In genomic region chr3:69859858-69860588, GRCm38 (mm10) we compare ENCODE assay signal across 8 mouse cellular contexts. TPM values are rescaled to one million over a fixed set of nuclear protein-coding genes. Genes with fewer than 3 reads are reported as not detected.
DNase-seq lines count a peak whose midpoint lies in the region; ATAC-seq and TF ChIP-seq lines count a peak whose summit lies in the region.

Gene Sptssb, minus strand, starts transcription at chr3:69859940.

- H3K9ac ChIP-seq in forebrain, embryonic 14.5 days (ENCODE audit: low read length) = peak within 1 kb of the TSS; percentile 64
- H3K9ac ChIP-seq in kidney, embryonic 16.5 days (replicated peaks; ENCODE audit: low read length) = peak within 1 kb of the TSS; percentile 52
- H3K9ac ChIP-seq in liver, embryonic 14.5 days (replicated peaks) = no peak within 1 kb of the TSS
- H3K9ac ChIP-seq in neural tube, embryonic 14.5 days (replicated peaks; ENCODE audit: low read depth, low read length) = peak within 1 kb of the TSS; percentile 54; the same call in 1 of the 2 replicates

- no peaks in the 10 kb centered on the region for H3K9me3 ChIP-seq in forebrain, embryonic 14.5 days (replicated peaks; ENCODE audit: control insufficient read depth, low read length)
- no peaks in the 10 kb centered on the region for H3K9me3 ChIP-seq in kidney, embryonic 16.5 days (ENCODE audit: low read length)
- H3K9me3 ChIP-seq in liver, embryonic 14.5 days (ENCODE audit: control insufficient read depth, low read length) = no peaks in the 10 kb centered on the region
- no peaks in the 10 kb centered on the region for H3K9me3 ChIP-seq in neural tube, embryonic 14.5 days (ENCODE audit: control insufficient read depth, low read length)

- ATAC-seq in cerebellum, adult (ENCODE audit: insufficient number of reproducible peaks, low FRiP score, low TSS enrichment) = peak; percentile 76
- ATAC-seq in forebrain, embryonic 14.5 days = peak; percentile 56
- peak; percentile 82 for ATAC-seq in kidney, embryonic 16.5 days (ENCODE audit: low FRiP score, low TSS enrichment)
- ATAC-seq in liver, embryonic 14.5 days (ENCODE audit: insufficient read depth) = peak; percentile 64; the same call in 1 of the 2 replicates
- peak; percentile 62 for ATAC-seq in neural tube, embryonic 14.5 days (ENCODE audit: low read depth)

- H3K4me3 ChIP-seq in forebrain, embryonic 14.5 days (ENCODE audit: low read depth, low read length) = peak within 1 kb of the TSS; percentile 51
- peak within 1 kb of the TSS; percentile 50 for H3K4me3 ChIP-seq in kidney, embryonic 16.5 days (ENCODE audit: low read length)
- H3K4me3 ChIP-seq in liver, embryonic 14.5 days (ENCODE audit: insufficient read depth in 1 of 2, low read depth in 2 of 2, low read length in 2 of 2) = peak within 1 kb of the TSS; percentile 34 to 49
- H3K4me3 ChIP-seq in neural tube, embryonic 14.5 days (ENCODE audit: low read depth, low read length) = peak within 1 kb of the TSS; percentile 53

- H3K36me3 ChIP-seq in forebrain, embryonic 14.5 days (ENCODE audit: control insufficient read depth, insufficient read depth, low read length) = no peaks in the 10 kb centered on the region
- no peaks in the 10 kb centered on the region for H3K36me3 ChIP-seq in kidney, embryonic 16.5 days (ENCODE audit: insufficient read depth, low read length)
- no peaks in the 10 kb centered on the region for H3K36me3 ChIP-seq in liver, embryonic 14.5 days (replicated peaks; ENCODE audit: control insufficient read depth, insufficient read depth, low read depth)
- H3K36me3 ChIP-seq in neural tube, embryonic 14.5 days (ENCODE audit: control insufficient read depth, insufficient read depth, low read length) = no peaks in the 10 kb centered on the region

- H3K4me1 ChIP-seq in forebrain, embryonic 14.5 days (ENCODE audit: control insufficient read depth, insufficient read depth, low read length) = no peaks in the 10 kb centered on the region
- peaks cover 12% of the 10 kb centered on the region for H3K4me1 ChIP-seq in kidney, embryonic 16.5 days (ENCODE audit: insufficient read depth, low read length)
- no peaks in the 10 kb centered on the region for H3K4me1 ChIP-seq in liver, embryonic 14.5 days (replicated peaks; ENCODE audit: control insufficient read depth in 2 of 2, insufficient read depth in 2 of 2, low read length in 1 of 2)
- H3K4me1 ChIP-seq in neural tube, embryonic 14.5 days (ENCODE audit: control insufficient read depth, insufficient read depth, low read length) = no peaks in the 10 kb centered on the region; the same call in 1 of the 2 replicates

- no peak for TF ChIP-seq EP300 in liver, embryonic 14.5 days (IDR thresholded peaks at IDR 0.05; ENCODE audit: low read depth)

- H3K27me3 ChIP-seq in forebrain, embryonic 14.5 days (replicated peaks; ENCODE audit: control insufficient read depth, insufficient read depth, low read length) = peaks cover 4% of the 10 kb centered on the region
- peaks cover 9% of the 10 kb centered on the region for H3K27me3 ChIP-seq in kidney, embryonic 16.5 days (ENCODE audit: insufficient read depth, low read length)
- peaks cover 10% of the 10 kb centered on the region for H3K27me3 ChIP-seq in liver, embryonic 14.5 days (ENCODE audit: control insufficient read depth, insufficient read depth, low read length)
- H3K27me3 ChIP-seq in neural tube, embryonic 14.5 days (ENCODE audit: control insufficient read depth, insufficient read depth, low read length) = no peaks in the 10 kb centered on the region

- peak; percentile 20 for DNase-seq in ES-CJ7 (ENCODE audit: low read depth, low spot score)
- peak; percentile 48 for DNase-seq in forebrain, embryonic 14.5 days (ENCODE audit: low spot score)
- peak; percentile 19 to 27 (median 26) for DNase-seq in liver, embryonic 14.5 days (ENCODE audit: low read depth in 3 of 3, low spot score in 3 of 3)
- no peak for DNase-seq in MN1 (ENCODE audit: low spot score)
- DNase-seq in gastrocnemius, postnatal 10 days = no peak

- WGBS in forebrain, embryonic 14.5 days = 2% methylated on average over 24 of the region's 24 CpGs
- under 1% methylated on average over 24 of the region's 24 CpGs for WGBS in kidney, embryonic 16.5 days
- 2% methylated on average over 24 of the region's 24 CpGs for WGBS in liver, embryonic 14.5 days (ENCODE audit: insufficient replicate concordance)
- WGBS in neural tube, embryonic 14.5 days = 2% methylated on average over 24 of the region's 24 CpGs

- peak within 1 kb of the TSS; percentile 88 for H3K4me2 ChIP-seq in forebrain, embryonic 14.5 days (ENCODE audit: low read length)
- H3K4me2 ChIP-seq in kidney, embryonic 16.5 days (replicated peaks; ENCODE audit: low read depth, low read length) = peak within 1 kb of the TSS; percentile 83
- peak within 1 kb of the TSS; percentile 49 for H3K4me2 ChIP-seq in liver, embryonic 14.5 days (ENCODE audit: low read depth)
- H3K4me2 ChIP-seq in neural tube, embryonic 14.5 days (ENCODE audit: low read depth, low read length) = peak within 1 kb of the TSS; percentile 99

- no peak within 1 kb of the TSS for H3K27ac ChIP-seq in forebrain, embryonic 14.5 days (ENCODE audit: low read depth, low read length)
- no peak within 1 kb of the TSS for H3K27ac ChIP-seq in kidney, embryonic 16.5 days (ENCODE audit: low read length)
- H3K27ac ChIP-seq in liver, embryonic 14.5 days = no peak within 1 kb of the TSS
- no peak within 1 kb of the TSS for H3K27ac ChIP-seq in neural tube, embryonic 14.5 days (ENCODE audit: low read depth, low read length)

- TF ChIP-seq CTCF in liver, embryonic 14.5 days (IDR thresholded peaks at IDR 0.05; ENCODE audit: low read depth) = no peak

RNA-seq across cellular contexts. Expression of gene Sptssb, which starts in this region (rescaled TPM):
- 0.23 and 0.49 TPM in 2 replicates for polyA plus RNA-seq in forebrain, embryonic 14.5 days (2014; fragmentation: Nextera tagmentation; extraction: Ambion mirVana)
- polyA plus RNA-seq in kidney, embryonic 16.5 days (2015; fragmentation: Nextera tagmentation; extraction: Ambion mirVana) = 3.7 and 8.9 TPM in 2 replicates
- polyA plus RNA-seq in liver, embryonic 14.5 days (2012; rRNA removed) = 0.16 and 0.31 TPM in 2 replicates
- polyA plus RNA-seq in liver, embryonic 14.5 days (2014; fragmentation: Nextera tagmentation; extraction: Ambion mirVana) = 0.35 and 0.51 TPM in 2 replicates
- polyA plus RNA-seq in neural tube, embryonic 14.5 days (2014; fragmentation: Nextera tagmentation; extraction: Ambion mirVana) = 0.63 and 1.4 TPM in 2 replicates
- total RNA-seq in gastrocnemius, postnatal 10 days (2021) = not detected

Comparison
In these comparisons a context has a peak if more than half of its experiments do, and no peak if none do; other contexts are left out.
1. Peak in DNase-seq, ATAC-seq, H3K4me3 ChIP-seq, H3K9ac ChIP-seq and H3K4me2 ChIP-seq in forebrain, embryonic 14.5 days; RNA of the gene not detected or under 1 TPM.
2. Peak in DNase-seq, ATAC-seq, H3K4me3 ChIP-seq and H3K4me2 ChIP-seq in liver, embryonic 14.5 days; RNA of the gene not detected or under 1 TPM.
3. H3K4me2 ChIP-seq: peak in every context shown above with its lines; median percentile 99 in neural tube, embryonic 14.5 days; 88 in forebrain, embryonic 14.5 days; 83 in kidney, embryonic 16.5 days; 49 in liver, embryonic 14.5 days.